Mouse (Mus musculus): ENCODE data around the gene Dync1li1. TPM values are rescaled to one million over a fixed set of nuclear protein-coding genes. Genes with fewer than 3 reads are reported as not detected.

The Dync1li1 gene
- polyA plus RNA-seq (2021; fragmentation: Nextera tagmentation): 78.0 and 87.8 TPM in 2 replicates
- long read RNA-seq, experiment 1, transcript Dync1li1-201 (13 exons, 2,601 nt): major isoform, 118 of 159 reads
- long read RNA-seq, experiment 1, partial matches to known transcripts: 32 of 159 reads
- long read RNA-seq, experiment 1, other reads (novel, unspliced or antisense): 7 of 159 reads
- long read RNA-seq, experiment 2, transcript Dync1li1-201 (13 exons, 2,601 nt): major isoform, 581 of 625 reads
- long read RNA-seq, experiment 2, partial matches to known transcripts: 20 of 625 reads
- long read RNA-seq, experiment 2, other reads (novel, unspliced or antisense): 24 of 625 reads

GRCm38 (mm10) chr9:114688252-114688952 is at the start of gene Dync1li1:
Gene Dync1li1 (plus strand): TSS chr9:114688790.

GRCm38 (mm10) chr9:114639839-114640646 is 48.5 kb upstream of the Dync1li1 start, which contains the start of gene Cnot10:
Gene Cnot10 (minus strand): TSS chr9:114640184.

GRCm38 (mm10) chr9:114731011-114731755 is 42.6 kb downstream of the Dync1li1 start, which contains the start of gene Cmtm6:
Gene Cmtm6 (plus strand): TSS chr9:114731116.

Other genes with a start within 250 kb of the Dync1li1 start
- gene Ccr4, start 183.9 kb upstream of the Dync1li1 start, polyA plus RNA-seq (2021; fragmentation: Nextera tagmentation): not detected in 2 replicates
- gene C130032M10Rik, start 173.1 kb upstream of the Dync1li1 start, polyA plus RNA-seq (2021; fragmentation: Nextera tagmentation): 0.29 TPM in 1 of 2 replicates, not detected in the other
- gene Trim71, start 124.4 kb upstream of the Dync1li1 start, polyA plus RNA-seq (2021; fragmentation: Nextera tagmentation): 0.15 and 0.19 TPM in 2 replicates
- 25.0 and 25.4 TPM in 2 replicates for gene Cnot10, start 48.6 kb upstream of the Dync1li1 start, polyA plus RNA-seq (2021; fragmentation: Nextera tagmentation)
- gene Cmtm6, start 42.3 kb downstream of the Dync1li1 start, polyA plus RNA-seq (2021; fragmentation: Nextera tagmentation): 19.8 and 20.5 TPM in 2 replicates
- gene Cmtm7, start 93.1 kb downstream of the Dync1li1 start, polyA plus RNA-seq (2021; fragmentation: Nextera tagmentation): 10.4 and 10.5 TPM in 2 replicates
- gene Cmtm8, start 155.4 kb downstream of the Dync1li1 start, polyA plus RNA-seq (2021; fragmentation: Nextera tagmentation): 6.0 and 7.6 TPM in 2 replicates
- gene Gpd1l, start 245.2 kb downstream of the Dync1li1 start, polyA plus RNA-seq (2021; fragmentation: Nextera tagmentation): 8.6 and 10.0 TPM in 2 replicates